Comparison of ENCODE assay signal across 8 mouse cellular contexts in genomic region chr7:73616971-73617906, GRCm38 (mm10).
DNase-seq lines count a peak whose midpoint lies in the region; ATAC-seq lines count a peak whose summit lies in the region.

No protein-coding gene starts in this region.

- peak overlapping the region; percentile 60 for H3K4me3 ChIP-seq in forebrain, embryonic 16.5 days (replicated peaks; ENCODE audit: low read length)
- H3K4me3 ChIP-seq in hindbrain, embryonic 11.5 days (ENCODE audit: low read depth, low read length) = peak overlapping the region; percentile 61

- no peaks in the 10 kb centered on the region for H3K36me3 ChIP-seq in forebrain, embryonic 16.5 days (ENCODE audit: control insufficient read depth, insufficient read depth)
- no peaks in the 10 kb centered on the region for H3K36me3 ChIP-seq in hindbrain, embryonic 11.5 days (ENCODE audit: control insufficient read depth, insufficient read depth, low read length)

- peaks cover 32% of the 10 kb centered on the region for H3K4me1 ChIP-seq in forebrain, embryonic 16.5 days (replicated peaks; ENCODE audit: control insufficient read depth, insufficient read depth, low read length)
- H3K4me1 ChIP-seq in hindbrain, embryonic 11.5 days (replicated peaks; ENCODE audit: control insufficient read depth, insufficient read depth, low read length) = peaks cover 3% of the 10 kb centered on the region

- peak; percentile 9 for ATAC-seq in forebrain, embryonic 16.5 days
- ATAC-seq in hindbrain, embryonic 11.5 days (ENCODE audit: low FRiP score) = no peak

- H3K27ac ChIP-seq in forebrain, embryonic 16.5 days (ENCODE audit: low read length) = peak overlapping the region; percentile 100
- H3K27ac ChIP-seq in hindbrain, embryonic 11.5 days (ENCODE audit: low read depth, low read length) = peak overlapping the region; percentile 100

- peak; percentile 63 to 91 for DNase-seq in adrenal gland, adult (ENCODE audit: inconsistent age in 2 of 2, low spot score in 1 of 2)
- no peak for DNase-seq in adrenal gland, postnatal 4 days (ENCODE audit: low spot score in 2 of 2)
- peak; percentile 79 for DNase-seq in brain, adult 2 months (ENCODE audit: low read depth, low spot score)
- DNase-seq in hindbrain, embryonic 11.5 days (ENCODE audit: low spot score) = peak; percentile 74
- peak; percentile 27 to 57 for DNase-seq in layer of hippocampus, postnatal 25 days (ENCODE audit: extremely low spot score in 1 of 2, low spot score in 1 of 2)
- DNase-seq in lung, postnatal 10 days = peak; percentile 72
- DNase-seq in retina, postnatal 1 day = peak; percentile 66

- no peaks in the 10 kb centered on the region for H3K9me3 ChIP-seq in forebrain, embryonic 16.5 days (ENCODE audit: control insufficient read depth, low read length)
- no peaks in the 10 kb centered on the region for H3K9me3 ChIP-seq in hindbrain, embryonic 11.5 days (ENCODE audit: control insufficient read depth, low read length)

- WGBS in forebrain, embryonic 16.5 days = under 1% methylated on average over 21 of the region's 21 CpGs
- 6% methylated on average over 21 of the region's 21 CpGs for WGBS in hindbrain, embryonic 11.5 days

- H3K9ac ChIP-seq in forebrain, embryonic 16.5 days (replicated peaks; ENCODE audit: low read depth, low read length) = peak overlapping the region; percentile 88
- H3K9ac ChIP-seq in hindbrain, embryonic 11.5 days (ENCODE audit: low read depth, low read length) = peak overlapping the region; percentile 94

- H3K4me2 ChIP-seq in forebrain, embryonic 16.5 days (ENCODE audit: low read length) = peak overlapping the region; percentile 86
- peak overlapping the region; percentile 69 for H3K4me2 ChIP-seq in hindbrain, embryonic 11.5 days (replicated peaks; ENCODE audit: low read depth, low read length)

- H3K27me3 ChIP-seq in forebrain, embryonic 16.5 days (replicated peaks; ENCODE audit: control insufficient read depth, insufficient read depth, low read length) = no peaks in the 10 kb centered on the region
- no peaks in the 10 kb centered on the region for H3K27me3 ChIP-seq in hindbrain, embryonic 11.5 days (ENCODE audit: control insufficient read depth, insufficient read depth, low read length)

Comparison
In these comparisons a context has a peak if more than half of its experiments do, and no peak if none do; other contexts are left out.
1. DNase-seq: peak in adrenal gland, adult (2 of 2), brain, adult 2 months (single experiment), hindbrain, embryonic 11.5 days (single experiment), layer of hippocampus, postnatal 25 days (2 of 2), lung, postnatal 10 days (single experiment) and retina, postnatal 1 day (single experiment); none in adrenal gland, postnatal 4 days (0 of 2).